Mouse (Mus musculus): Measurements from ENCODE around the gene Arsb. TPM values are rescaled to one million over a fixed set of nuclear protein-coding genes. Genes with fewer than 3 reads are reported as not detected.

The Arsb gene
- polyA plus RNA-seq, 1 experiment from 2014 or later: 14.3 TPM

GRCm38 (mm10) chr13:93940742-93941531 is 169.5 kb downstream of the Arsb start:
- Histone ChIP-seq H3K27ac (ENCODE audit: low read depth) (peak overlapping the region; percentile 1; the same call in 1 of the 2 replicates), H3K4me3 (ENCODE audit: low read depth, low read length) (no peak overlapping the region), H3K36me3 (ENCODE audit: control insufficient read depth, insufficient read depth, low read length) (no peaks in the 10 kb centered on the region), H3K4me1 (replicated peaks; ENCODE audit: control insufficient read depth, insufficient read depth, low read length) (peaks cover 15% of the 10 kb centered on the region; the same call in 1 of the 2 replicates), H3K27me3 (replicated peaks; ENCODE audit: control insufficient read depth, insufficient read depth, low read length) (no peaks in the 10 kb centered on the region), H3K9me3 (ENCODE audit: control insufficient read depth, low read length) (no peaks in the 10 kb centered on the region), H3K4me2 (ENCODE audit: low read length) (no peak overlapping the region), H3K9ac (ENCODE audit: low read length) (no peak overlapping the region)
- ATAC-seq (replicated peaks; ENCODE audit: low FRiP score, low TSS enrichment, low read depth) (no peak), DNase-seq (ENCODE audit: low spot score) (no peak)
- WGBS: 65% methylated on average over 7 of the region's 7 CpGs

GRCm38 (mm10) chr13:93950996-93951395 is 179.6 kb downstream of the Arsb start:
- no peak overlapping the region for H3K4me3 ChIP-seq (ENCODE audit: low read depth, low read length)
- H3K27me3 ChIP-seq (replicated peaks; ENCODE audit: control insufficient read depth, insufficient read depth, low read length): no peaks in the 10 kb centered on the region
- no peaks in the 10 kb centered on the region; the same call in 1 of the 2 replicates for H3K4me1 ChIP-seq (replicated peaks; ENCODE audit: control insufficient read depth, insufficient read depth, low read length)
- no peak overlapping the region for H3K4me2 ChIP-seq (ENCODE audit: low read length)
- no peak overlapping the region for H3K27ac ChIP-seq (ENCODE audit: low read depth)
- WGBS: 11% methylated on average over 9 of the region's 9 CpGs
- H3K36me3 ChIP-seq (ENCODE audit: control insufficient read depth, insufficient read depth, low read length): no peaks in the 10 kb centered on the region
- ATAC-seq (replicated peaks; ENCODE audit: low FRiP score, low TSS enrichment, low read depth) (no peak), DNase-seq (ENCODE audit: low spot score) (no peak)
- no peak overlapping the region for H3K9ac ChIP-seq (ENCODE audit: low read length)
- no peaks in the 10 kb centered on the region for H3K9me3 ChIP-seq (ENCODE audit: control insufficient read depth, low read length)

GRCm38 (mm10) chr13:93951555-93951954 is 180.1 kb downstream of the Arsb start:
- H3K27ac ChIP-seq (ENCODE audit: low read depth): no peak overlapping the region
- ATAC-seq (replicated peaks; ENCODE audit: low FRiP score, low TSS enrichment, low read depth) (no peak), DNase-seq (ENCODE audit: low spot score) (no peak)
- H3K4me3 ChIP-seq (ENCODE audit: low read depth, low read length): no peak overlapping the region
- no peaks in the 10 kb centered on the region for H3K36me3 ChIP-seq (ENCODE audit: control insufficient read depth, insufficient read depth, low read length)
- H3K4me2 ChIP-seq (ENCODE audit: low read length): no peak overlapping the region
- no peaks in the 10 kb centered on the region for H3K27me3 ChIP-seq (replicated peaks; ENCODE audit: control insufficient read depth, insufficient read depth, low read length)
- H3K4me1 ChIP-seq (replicated peaks; ENCODE audit: control insufficient read depth, insufficient read depth, low read length): no peaks in the 10 kb centered on the region; the same call in 1 of the 2 replicates
- H3K9me3 ChIP-seq (ENCODE audit: control insufficient read depth, low read length): no peaks in the 10 kb centered on the region
- 38% methylated on average over 6 of the region's 6 CpGs for WGBS
- no peak overlapping the region for H3K9ac ChIP-seq (ENCODE audit: low read length)

GRCm38 (mm10) chr13:93952466-93952865 is 181.0 kb downstream of the Arsb start:
- DNase-seq (ENCODE audit: low spot score) (no peak), ATAC-seq (replicated peaks; ENCODE audit: low FRiP score, low TSS enrichment, low read depth) (no peak)
- Histone ChIP-seq H3K4me2 (ENCODE audit: low read length) (no peak overlapping the region), H3K27ac (ENCODE audit: low read depth) (no peak overlapping the region), H3K27me3 (replicated peaks; ENCODE audit: control insufficient read depth, insufficient read depth, low read length) (no peaks in the 10 kb centered on the region), H3K9me3 (ENCODE audit: control insufficient read depth, low read length) (no peaks in the 10 kb centered on the region), H3K9ac (ENCODE audit: low read length) (no peak overlapping the region), H3K36me3 (ENCODE audit: control insufficient read depth, insufficient read depth, low read length) (no peaks in the 10 kb centered on the region), H3K4me3 (ENCODE audit: low read depth, low read length) (no peak overlapping the region), H3K4me1 (replicated peaks; ENCODE audit: control insufficient read depth, insufficient read depth, low read length) (no peaks in the 10 kb centered on the region; the same call in 1 of the 2 replicates)
- WGBS: 93% methylated on average over 4 of the region's 4 CpGs

- 61% methylated on average over 8 of the region's 8 CpGs for WGBS
Observed at GRCm38 (mm10) chr13:93957907-93958306, 186.5 kb downstream of the Arsb start.

GRCm38 (mm10) chr13:93966271-93966670 is 194.8 kb downstream of the Arsb start:
- Histone ChIP-seq H3K9ac (ENCODE audit: low read length) (no peak overlapping the region), H3K4me1 (replicated peaks; ENCODE audit: control insufficient read depth, insufficient read depth, low read length) (no peaks in the 10 kb centered on the region), H3K4me3 (ENCODE audit: low read depth, low read length) (no peak overlapping the region), H3K27ac (ENCODE audit: low read depth) (no peak overlapping the region), H3K4me2 (ENCODE audit: low read length) (no peak overlapping the region), H3K27me3 (replicated peaks; ENCODE audit: control insufficient read depth, insufficient read depth, low read length) (no peaks in the 10 kb centered on the region), H3K9me3 (ENCODE audit: control insufficient read depth, low read length) (no peaks in the 10 kb centered on the region), H3K36me3 (ENCODE audit: control insufficient read depth, insufficient read depth, low read length) (no peaks in the 10 kb centered on the region)
- ATAC-seq (replicated peaks; ENCODE audit: low FRiP score, low TSS enrichment, low read depth) (no peak), DNase-seq (ENCODE audit: low spot score) (no peak)

More at GRCm38 (mm10) chr13:93957907-93958306, 186.5 kb downstream of the Arsb start:
- H3K36me3 ChIP-seq (ENCODE audit: control insufficient read depth, insufficient read depth, low read length): no peaks in the 10 kb centered on the region
- no peak for ATAC-seq (replicated peaks; ENCODE audit: low FRiP score, low TSS enrichment, low read depth)
- H3K27me3 ChIP-seq (replicated peaks; ENCODE audit: control insufficient read depth, insufficient read depth, low read length): no peaks in the 10 kb centered on the region
- no peaks in the 10 kb centered on the region for H3K4me1 ChIP-seq (replicated peaks; ENCODE audit: control insufficient read depth, insufficient read depth, low read length)
- H3K4me3 ChIP-seq (ENCODE audit: low read depth, low read length): no peak overlapping the region
- H3K4me2 ChIP-seq (ENCODE audit: low read length): no peak overlapping the region
- no peak overlapping the region for H3K27ac ChIP-seq (ENCODE audit: low read depth)
- no peak overlapping the region for H3K9ac ChIP-seq (ENCODE audit: low read length)
- no peak for DNase-seq (ENCODE audit: low spot score)
- H3K9me3 ChIP-seq (ENCODE audit: control insufficient read depth, low read length): no peaks in the 10 kb centered on the region

GRCm38 (mm10) chr13:93967138-93967537 is 195.7 kb downstream of the Arsb start:
- Histone ChIP-seq H3K4me2 (ENCODE audit: low read length) (no peak overlapping the region), H3K27ac (ENCODE audit: low read depth) (no peak overlapping the region), H3K9me3 (ENCODE audit: control insufficient read depth, low read length) (no peaks in the 10 kb centered on the region), H3K9ac (ENCODE audit: low read length) (no peak overlapping the region), H3K4me3 (ENCODE audit: low read depth, low read length) (no peak overlapping the region), H3K4me1 (replicated peaks; ENCODE audit: control insufficient read depth, insufficient read depth, low read length) (no peaks in the 10 kb centered on the region), H3K27me3 (replicated peaks; ENCODE audit: control insufficient read depth, insufficient read depth, low read length) (no peaks in the 10 kb centered on the region), H3K36me3 (ENCODE audit: control insufficient read depth, insufficient read depth, low read length) (no peaks in the 10 kb centered on the region)
- 48% methylated on average over 9 of the region's 9 CpGs for whole genome bisulfite sequencing
- ATAC-seq (replicated peaks; ENCODE audit: low FRiP score, low TSS enrichment, low read depth): no peak
- DNase-seq (ENCODE audit: low spot score): no peak

- H3K9me3 ChIP-seq (ENCODE audit: control insufficient read depth, low read length): no peaks in the 10 kb centered on the region
- DNase-seq (ENCODE audit: low spot score): no peak
- no peaks in the 10 kb centered on the region for H3K4me1 ChIP-seq (replicated peaks; ENCODE audit: control insufficient read depth, insufficient read depth, low read length)
- H3K27ac ChIP-seq (ENCODE audit: low read depth): no peak overlapping the region
- H3K4me3 ChIP-seq (ENCODE audit: low read depth, low read length): no peak overlapping the region
- no peak for ATAC-seq (replicated peaks; ENCODE audit: low FRiP score, low TSS enrichment, low read depth)
- no peaks in the 10 kb centered on the region for H3K36me3 ChIP-seq (ENCODE audit: control insufficient read depth, insufficient read depth, low read length)
- 89% methylated on average over 5 of the region's 5 CpGs for WGBS
- H3K9ac ChIP-seq (ENCODE audit: low read length): no peak overlapping the region
- no peak overlapping the region for H3K4me2 ChIP-seq (ENCODE audit: low read length)
- H3K27me3 ChIP-seq (replicated peaks; ENCODE audit: control insufficient read depth, insufficient read depth, low read length): no peaks in the 10 kb centered on the region
Observed at GRCm38 (mm10) chr13:93970115-93970514, 198.7 kb downstream of the Arsb start.

GRCm38 (mm10) chr13:93972423-93972822 is 201.0 kb downstream of the Arsb start:
- no peaks in the 10 kb centered on the region for H3K27me3 ChIP-seq (replicated peaks; ENCODE audit: control insufficient read depth, insufficient read depth, low read length)
- no peak for ATAC-seq (replicated peaks; ENCODE audit: low FRiP score, low TSS enrichment, low read depth)
- H3K4me3 ChIP-seq (ENCODE audit: low read depth, low read length): no peak overlapping the region
- no peaks in the 10 kb centered on the region for H3K36me3 ChIP-seq (ENCODE audit: control insufficient read depth, insufficient read depth, low read length)
- no peak overlapping the region for H3K9ac ChIP-seq (ENCODE audit: low read length)
- no peak for DNase-seq (ENCODE audit: low spot score)
- H3K4me1 ChIP-seq (replicated peaks; ENCODE audit: control insufficient read depth, insufficient read depth, low read length): no peaks in the 10 kb centered on the region
- 72% methylated on average over 3 of the region's 3 CpGs for WGBS
- no peak overlapping the region for H3K27ac ChIP-seq (ENCODE audit: low read depth)
- H3K4me2 ChIP-seq (ENCODE audit: low read length): no peak overlapping the region
- H3K9me3 ChIP-seq (ENCODE audit: control insufficient read depth, low read length): no peaks in the 10 kb centered on the region
